Mouse (Mus musculus): ENCODE measurements at regions not wholly inside any gene's neighbourhood (a gene's known extent, or its start where the extent isn't known, plus 50 kb on each side); places are given as distances from the start of the nearest gene placed in this dataset.

GRCm38 (mm10) chr12:9176198-9176597 is 146.4 kb downstream of the Ttc32 start:
- DNase-seq = no peak

- no peak for DNase-seq
Measured at GRCm38 (mm10) chr12:9178626-9179025, 148.8 kb downstream of the Ttc32 start.

GRCm38 (mm10) chr12:9180677-9181076 is 150.9 kb downstream of the Ttc32 start:
- DNase-seq = no peak

GRCm38 (mm10) chr12:9191721-9192120 is 161.9 kb downstream of the Ttc32 start:
- DNase-seq = no peak

GRCm38 (mm10) chr12:9199321-9199720 is 169.5 kb downstream of the Ttc32 start:
- no peak for DNase-seq

- DNase-seq = no peak
Measured at GRCm38 (mm10) chr12:9212211-9212610, 182.4 kb downstream of the Ttc32 start.

- DNase-seq = no peak
Measured at GRCm38 (mm10) chr12:9224971-9225370, 195.2 kb downstream of the Ttc32 start.

GRCm38 (mm10) chr12:9227901-9228300 is 198.1 kb downstream of the Ttc32 start:
- no peak for DNase-seq

GRCm38 (mm10) chr12:9228486-9228885 is 198.7 kb downstream of the Ttc32 start:
- no peak for DNase-seq

GRCm38 (mm10) chr12:9229981-9230380 is 200.2 kb downstream of the Ttc32 start:
- peak; percentile 11 for DNase-seq

- DNase-seq = no peak
Measured at GRCm38 (mm10) chr12:9230576-9230975, 200.8 kb downstream of the Ttc32 start.

- DNase-seq = no peak
Measured at GRCm38 (mm10) chr12:9232431-9232830, 202.6 kb downstream of the Ttc32 start.

- no peak for DNase-seq
Measured at GRCm38 (mm10) chr12:9235866-9236265, 206.1 kb downstream of the Ttc32 start.

- DNase-seq = no peak
Measured at GRCm38 (mm10) chr12:9237538-9237937, 207.7 kb downstream of the Ttc32 start.

GRCm38 (mm10) chr12:9237955-9238354 is 208.2 kb downstream of the Ttc32 start:
- no peak for DNase-seq

GRCm38 (mm10) chr12:9247506-9247905 is 217.7 kb downstream of the Ttc32 start:
- no peak for DNase-seq

GRCm38 (mm10) chr12:9251772-9252171 is 222.0 kb downstream of the Ttc32 start:
- peak; percentile 53 for DNase-seq

- DNase-seq = no peak
Measured at GRCm38 (mm10) chr12:9253306-9254074, 223.7 kb downstream of the Ttc32 start.

GRCm38 (mm10) chr12:9254301-9254860 is 224.6 kb downstream of the Ttc32 start:
- no peak for DNase-seq

GRCm38 (mm10) chr12:9255661-9256486 is 226.1 kb downstream of the Ttc32 start:
- DNase-seq = no peak

- no peak for DNase-seq
Measured at GRCm38 (mm10) chr12:9256487-9256820, 226.7 kb downstream of the Ttc32 start.

- no peak for DNase-seq
Measured at GRCm38 (mm10) chr12:9258221-9258620, 228.4 kb downstream of the Ttc32 start.

GRCm38 (mm10) chr12:9261662-9262061 is 231.9 kb downstream of the Ttc32 start:
- no peak for DNase-seq

GRCm38 (mm10) chr12:9266221-9266620 is 236.4 kb downstream of the Ttc32 start:
- DNase-seq = no peak
